Mouse (Mus musculus): ENCODE measurements around the gene Greb1. TPM values are rescaled to one million over a fixed set of nuclear protein-coding genes. Genes with fewer than 3 reads are reported as not detected.

Greb1 gene
- polyA plus RNA-seq, 1 experiment from 2014 or later: 7.1 TPM

DNA sequence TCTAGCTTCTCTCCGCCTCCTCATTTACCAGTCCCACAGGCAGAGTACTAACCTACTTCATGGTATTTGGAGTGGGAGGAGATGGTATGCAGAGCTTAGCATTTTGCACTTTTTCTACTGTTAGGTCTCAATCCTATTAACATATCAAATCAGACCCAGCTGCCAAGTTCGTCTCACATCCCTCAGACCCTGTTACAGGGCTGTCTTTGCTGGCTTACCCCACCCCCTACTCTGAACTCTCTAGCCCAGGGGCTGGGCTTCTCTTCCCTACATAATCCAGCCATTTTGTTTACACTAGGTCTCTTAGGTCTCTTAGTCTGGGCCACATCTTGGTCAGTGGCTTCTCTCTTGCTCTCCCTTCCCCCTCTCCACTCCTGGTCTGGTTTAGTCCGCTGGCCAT lies 131.5 kb downstream of the Greb1 start:
- Histone ChIP-seq H3K4me1 (replicated peaks; ENCODE audit: control insufficient read depth, insufficient read depth, low read length) (no peaks in the 10 kb centered on the region), H3K36me3 (ENCODE audit: control insufficient read depth, insufficient read depth, low read length) (no peaks in the 10 kb centered on the region), H3K4me3 (ENCODE audit: low read depth, low read length) (no peak overlapping the region), H3K9ac (ENCODE audit: low read length) (no peak overlapping the region), H3K27ac (ENCODE audit: low read depth, low read length) (no peak overlapping the region), H3K27me3 (ENCODE audit: control insufficient read depth, insufficient read depth, low read length) (no peaks in the 10 kb centered on the region), H3K4me2 (ENCODE audit: low read depth, low read length, severe bottlenecking) (no peak overlapping the region), H3K9me3 (ENCODE audit: control insufficient read depth, low read length) (no peaks in the 10 kb centered on the region)
- WGBS: 67% methylated on average over 3 of the region's 3 CpGs
- no peak for ATAC-seq (replicated peaks; ENCODE audit: low FRiP score)
- DNase-seq (ENCODE audit: low spot score): no peak

GRCm38 (mm10) chr12:16665022-16665421 lies 135.7 kb downstream of the Greb1 start:
- no CpG with 5 or more reads among the region's 2 CpGs for WGBS
- no peak overlapping the region for H3K4me3 ChIP-seq (ENCODE audit: low read depth, low read length)
- H3K27ac ChIP-seq (ENCODE audit: low read depth, low read length): no peak overlapping the region
- no peaks in the 10 kb centered on the region for H3K4me1 ChIP-seq (replicated peaks; ENCODE audit: control insufficient read depth, insufficient read depth, low read length)
- no peak overlapping the region for H3K9ac ChIP-seq (ENCODE audit: low read length)
- no peak overlapping the region for H3K4me2 ChIP-seq (ENCODE audit: low read depth, low read length, severe bottlenecking)
- peak; percentile 58; the same call in 1 of the 2 replicates for ATAC-seq (replicated peaks; ENCODE audit: low FRiP score)
- peak; percentile 75 for DNase-seq (ENCODE audit: low spot score)
- H3K36me3 ChIP-seq (ENCODE audit: control insufficient read depth, insufficient read depth, low read length): no peaks in the 10 kb centered on the region
- no peaks in the 10 kb centered on the region for H3K27me3 ChIP-seq (ENCODE audit: control insufficient read depth, insufficient read depth, low read length)
- no peaks in the 10 kb centered on the region for H3K9me3 ChIP-seq (ENCODE audit: control insufficient read depth, low read length)

- Histone ChIP-seq H3K36me3 (ENCODE audit: control insufficient read depth, insufficient read depth, low read length) (no peaks in the 10 kb centered on the region), H3K4me1 (replicated peaks; ENCODE audit: control insufficient read depth, insufficient read depth, low read length) (no peaks in the 10 kb centered on the region), H3K9ac (ENCODE audit: low read length) (no peak overlapping the region), H3K27ac (ENCODE audit: low read depth, low read length) (no peak overlapping the region), H3K4me2 (ENCODE audit: low read depth, low read length, severe bottlenecking) (no peak overlapping the region), H3K4me3 (ENCODE audit: low read depth, low read length) (no peak overlapping the region), H3K27me3 (ENCODE audit: control insufficient read depth, insufficient read depth, low read length) (no peaks in the 10 kb centered on the region), H3K9me3 (ENCODE audit: control insufficient read depth, low read length) (no peaks in the 10 kb centered on the region)
- DNase-seq (ENCODE audit: low spot score) (no peak), ATAC-seq (replicated peaks; ENCODE audit: low FRiP score) (no peak)
- 74% methylated on average over 6 of the region's 6 CpGs for WGBS
Measured at GRCm38 (mm10) chr12:16662955-16663585, 137.6 kb downstream of the Greb1 start.

- 79% methylated on average over 2 of the region's 2 CpGs for WGBS
- Histone ChIP-seq H3K9me3 (ENCODE audit: control insufficient read depth, low read length) (no peaks in the 10 kb centered on the region), H3K4me3 (ENCODE audit: low read depth, low read length) (no peak overlapping the region), H3K4me1 (replicated peaks; ENCODE audit: control insufficient read depth, insufficient read depth, low read length) (no peaks in the 10 kb centered on the region), H3K36me3 (ENCODE audit: control insufficient read depth, insufficient read depth, low read length) (no peaks in the 10 kb centered on the region), H3K27me3 (ENCODE audit: control insufficient read depth, insufficient read depth, low read length) (no peaks in the 10 kb centered on the region), H3K4me2 (ENCODE audit: low read depth, low read length, severe bottlenecking) (no peak overlapping the region), H3K27ac (ENCODE audit: low read depth, low read length) (no peak overlapping the region), H3K9ac (ENCODE audit: low read length) (no peak overlapping the region)
- ATAC-seq (replicated peaks; ENCODE audit: low FRiP score) (no peak), DNase-seq (ENCODE audit: low spot score) (no peak)
Measured at GRCm38 (mm10) chr12:16661936-16662335, 138.8 kb downstream of the Greb1 start.

GRCm38 (mm10) chr12:16661459-16661858 lies 139.2 kb downstream of the Greb1 start:
- no peaks in the 10 kb centered on the region for H3K36me3 ChIP-seq (ENCODE audit: control insufficient read depth, insufficient read depth, low read length)
- H3K27ac ChIP-seq (ENCODE audit: low read depth, low read length): no peak overlapping the region
- DNase-seq (ENCODE audit: low spot score) (no peak), ATAC-seq (replicated peaks; ENCODE audit: low FRiP score) (no peak)
- no peaks in the 10 kb centered on the region for H3K27me3 ChIP-seq (ENCODE audit: control insufficient read depth, insufficient read depth, low read length)
- H3K9me3 ChIP-seq (ENCODE audit: control insufficient read depth, low read length): no peaks in the 10 kb centered on the region
- WGBS: 85% methylated on average over 10 of the region's 10 CpGs
- no peak overlapping the region for H3K4me3 ChIP-seq (ENCODE audit: low read depth, low read length)
- no peak overlapping the region for H3K4me2 ChIP-seq (ENCODE audit: low read depth, low read length, severe bottlenecking)
- H3K4me1 ChIP-seq (replicated peaks; ENCODE audit: control insufficient read depth, insufficient read depth, low read length): no peaks in the 10 kb centered on the region
- no peak overlapping the region for H3K9ac ChIP-seq (ENCODE audit: low read length)

DNA sequence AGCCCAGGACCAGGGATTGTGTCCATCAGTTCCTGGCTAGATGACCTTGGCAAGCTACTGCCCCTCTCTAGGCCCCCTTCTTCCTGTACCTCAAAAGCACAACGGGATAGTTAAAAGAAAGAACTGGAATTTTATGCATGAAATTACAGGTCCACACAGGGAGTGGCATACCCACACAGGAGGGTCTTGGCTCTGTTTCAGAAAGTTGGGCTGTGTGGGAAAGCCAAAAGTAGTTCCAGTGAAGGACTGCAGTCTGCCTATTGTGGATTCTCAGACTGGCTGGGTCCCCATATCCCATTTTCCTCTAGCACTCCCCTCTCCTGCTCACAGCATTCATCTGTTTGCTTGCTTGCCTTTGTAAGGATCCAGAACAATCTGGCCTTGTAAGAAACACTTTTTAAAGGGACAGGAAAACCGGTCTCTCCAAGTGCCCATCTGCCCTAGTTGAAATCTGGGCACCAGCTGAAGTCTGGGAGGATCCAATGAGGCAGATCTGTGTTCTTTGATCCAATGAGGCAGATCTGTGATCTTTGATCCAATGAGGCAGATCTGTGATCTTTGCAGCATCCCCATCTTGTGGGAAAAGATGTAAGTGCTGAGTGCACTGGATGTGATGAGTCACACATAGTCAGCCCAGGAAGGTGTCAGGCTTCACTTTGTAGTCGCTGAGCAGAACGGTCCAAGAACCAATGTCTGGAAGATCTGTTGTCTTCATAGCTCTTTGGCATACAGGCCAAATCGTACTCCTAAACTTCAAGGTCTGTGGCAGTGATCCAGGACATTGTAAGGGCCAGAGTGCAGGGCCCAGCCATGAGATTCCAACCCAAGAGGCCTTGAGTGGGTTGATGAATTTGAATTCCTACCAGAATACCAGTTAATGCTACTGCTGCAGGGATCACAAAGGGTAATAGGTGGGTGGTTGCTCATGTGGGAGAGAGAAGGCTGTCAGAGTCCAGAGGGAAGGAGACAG lies 143.5 kb downstream of the Greb1 start:
- no peak for ATAC-seq (replicated peaks; ENCODE audit: low FRiP score)
- 86% methylated on average over 5 of the region's 5 CpGs for WGBS
- Histone ChIP-seq H3K36me3 (ENCODE audit: control insufficient read depth, insufficient read depth, low read length) (no peaks in the 10 kb centered on the region), H3K27me3 (ENCODE audit: control insufficient read depth, insufficient read depth, low read length) (peaks cover 23% of the 10 kb centered on the region), H3K27ac (ENCODE audit: low read depth, low read length) (no peak overlapping the region), H3K9me3 (ENCODE audit: control insufficient read depth, low read length) (no peaks in the 10 kb centered on the region), H3K4me1 (replicated peaks; ENCODE audit: control insufficient read depth, insufficient read depth, low read length) (peaks cover 4% of the 10 kb centered on the region; the same call in 1 of the 2 replicates), H3K4me3 (ENCODE audit: low read depth, low read length) (no peak overlapping the region), H3K4me2 (ENCODE audit: low read depth, low read length, severe bottlenecking) (no peak overlapping the region), H3K9ac (ENCODE audit: low read length) (no peak overlapping the region)
- DNase-seq (ENCODE audit: low spot score): no peak

GRCm38 (mm10) chr12:16655604-16656003 lies 145.1 kb downstream of the Greb1 start:
- Histone ChIP-seq H3K9ac (ENCODE audit: low read length) (no peak overlapping the region), H3K4me1 (replicated peaks; ENCODE audit: control insufficient read depth, insufficient read depth, low read length) (peaks cover 4% of the 10 kb centered on the region; the same call in 1 of the 2 replicates), H3K27ac (ENCODE audit: low read depth, low read length) (no peak overlapping the region), H3K9me3 (ENCODE audit: control insufficient read depth, low read length) (no peaks in the 10 kb centered on the region), H3K4me3 (ENCODE audit: low read depth, low read length) (no peak overlapping the region), H3K27me3 (ENCODE audit: control insufficient read depth, insufficient read depth, low read length) (peaks cover 23% of the 10 kb centered on the region), H3K4me2 (ENCODE audit: low read depth, low read length, severe bottlenecking) (no peak overlapping the region), H3K36me3 (ENCODE audit: control insufficient read depth, insufficient read depth, low read length) (no peaks in the 10 kb centered on the region)
- ATAC-seq (replicated peaks; ENCODE audit: low FRiP score) (no peak), DNase-seq (ENCODE audit: low spot score) (no peak)
- WGBS: 86% methylated on average over 4 of the region's 4 CpGs

GRCm38 (mm10) chr12:16653332-16654093 lies 147.2 kb downstream of the Greb1 start, which contains the start of gene Ntsr2:
TSS of gene Ntsr2 (plus strand) at chr12:16653382.
- H3K27me3 ChIP-seq (ENCODE audit: control insufficient read depth, insufficient read depth, low read length): peaks cover 23% of the 10 kb centered on the region
- WGBS: 8% methylated on average over 58 of the region's 58 CpGs

More at GRCm38 (mm10) chr12:16653332-16654093, 147.2 kb downstream of the Greb1 start, which contains the start of gene Ntsr2:
- Histone ChIP-seq H3K4me1 (replicated peaks; ENCODE audit: control insufficient read depth, insufficient read depth, low read length) (peaks cover 4% of the 10 kb centered on the region; the same call in 1 of the 2 replicates), H3K9me3 (ENCODE audit: control insufficient read depth, low read length) (no peaks in the 10 kb centered on the region), H3K4me2 (ENCODE audit: low read depth, low read length, severe bottlenecking) (peak within 1 kb of the TSS; percentile 34), H3K4me3 (ENCODE audit: low read depth, low read length) (0 out of 2 replicates have a peak within 1 kb of the TSS, but pooled peaks have one; percentile 11), H3K9ac (ENCODE audit: low read length) (no peak within 1 kb of the TSS), H3K36me3 (ENCODE audit: control insufficient read depth, insufficient read depth, low read length) (no peaks in the 10 kb centered on the region), H3K27ac (ENCODE audit: low read depth, low read length) (no peak within 1 kb of the TSS)
- ATAC-seq (replicated peaks; ENCODE audit: low FRiP score) (peak; percentile 64), DNase-seq (ENCODE audit: low spot score) (peak; percentile 84)

Measured in forebrain, embryonic 11.5 days (tissue).